Mouse (Mus musculus): Measurements from ENCODE around the gene Cfap61.
"Not testable (repeated sequence)": the region's sequence is repeated elsewhere in the genome, so short reads cannot be mapped to it uniquely, and the experiment has no call there.

Gene Cfap61

GRCm38 (mm10) chr2:145901861-145902260 is 32.7 kb upstream of the Cfap61 start, which contains the start of gene Naa20:
TSS of gene Naa20 (plus strand) at chr2:145902099.
- peaks cover 43% of the 10 kb centered on the region for H3K4me1 ChIP-seq (replicated peaks; ENCODE audit: low read depth, low read length)
- H3K4me3 ChIP-seq (replicated peaks; ENCODE audit: low read length) = peak within 1 kb of the TSS; percentile 95
- H3K27me3 ChIP-seq (ENCODE audit: insufficient read depth, low read length) = no peaks in the 10 kb centered on the region
- no peaks in the 10 kb centered on the region for H3K9me3 ChIP-seq (ENCODE audit: low read length)
- TF ChIP-seq CTCF (conservative IDR thresholded peaks at IDR 0.05; ENCODE audit: low read length) = no peak
- TF ChIP-seq POU5F1 (IDR thresholded peaks at IDR 0.05; ENCODE audit: borderline replicate concordance, low read length) = no peak
- no peak for TF ChIP-seq NANOG (IDR thresholded peaks at IDR 0.05; ENCODE audit: borderline replicate concordance, low read length)
- H3K36me3 ChIP-seq (ENCODE audit: insufficient read depth, low read length) = peaks cover 11% of the 10 kb centered on the region

DNA sequence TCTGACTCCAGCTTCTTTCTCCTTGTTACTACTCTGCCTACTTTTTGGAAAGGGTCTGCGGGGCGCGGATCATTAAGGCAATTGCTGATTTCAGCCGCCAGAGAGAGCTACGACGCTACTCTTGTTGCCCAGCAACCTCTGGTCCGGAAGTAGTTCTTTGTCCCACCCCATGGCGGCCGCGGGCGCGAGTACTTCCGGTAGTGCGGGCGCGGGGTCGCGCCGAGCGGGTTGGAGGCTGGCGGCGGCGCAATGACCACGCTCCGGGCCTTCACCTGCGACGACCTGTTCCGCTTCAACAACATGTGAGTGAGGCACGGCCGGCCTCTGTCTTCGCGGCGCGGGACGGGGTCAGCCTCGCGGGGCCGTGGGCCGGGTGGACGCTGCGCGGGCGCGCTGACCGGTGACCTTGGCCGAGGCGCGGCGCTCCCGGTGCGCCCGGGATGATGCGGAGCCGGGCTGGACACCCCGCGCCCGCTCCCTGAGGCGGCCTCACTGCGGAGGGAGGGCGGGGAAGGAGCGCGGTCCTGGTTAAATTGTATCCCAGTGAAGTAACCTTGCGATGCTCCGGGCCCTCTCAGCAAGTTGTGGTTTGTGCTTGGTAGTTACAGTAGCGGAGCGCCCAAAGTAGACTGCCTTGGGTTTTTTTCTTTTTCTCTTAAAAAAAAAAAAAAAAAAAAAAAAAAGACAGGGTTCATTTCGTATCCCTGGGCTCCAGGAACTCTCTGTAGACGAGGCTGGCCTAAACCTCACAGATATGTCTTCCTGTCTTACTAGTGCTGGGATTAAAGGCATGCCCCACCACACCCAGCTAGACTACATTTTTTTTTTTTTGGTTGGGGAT is 31.3 kb upstream of the Cfap61 start:
- Histone ChIP-seq H3K27me3 (ENCODE audit: insufficient read depth, low read length) (no peaks in the 10 kb centered on the region), H3K4me1 (replicated peaks; ENCODE audit: low read depth, low read length) (peaks cover 53% of the 10 kb centered on the region)
- no peak for TF ChIP-seq POU5F1 (IDR thresholded peaks at IDR 0.05; ENCODE audit: borderline replicate concordance, low read length)
- no peak for TF ChIP-seq NANOG (IDR thresholded peaks at IDR 0.05; ENCODE audit: borderline replicate concordance, low read length)
- peak; percentile 20 for TF ChIP-seq CTCF (conservative IDR thresholded peaks at IDR 0.05; ENCODE audit: low read length)

GRCm38 (mm10) chr2:145903983-145904616 is 30.5 kb upstream of the Cfap61 start:
- Histone ChIP-seq H3K9me3 (ENCODE audit: low read length) (no peaks in the 10 kb centered on the region), H3K27me3 (ENCODE audit: insufficient read depth, low read length) (no peaks in the 10 kb centered on the region), H3K4me3 (replicated peaks; ENCODE audit: low read length) (peak overlapping the region; percentile 95), H3K36me3 (ENCODE audit: insufficient read depth, low read length) (peaks cover 33% of the 10 kb centered on the region), H3K4me1 (replicated peaks; ENCODE audit: low read depth, low read length) (peaks cover 60% of the 10 kb centered on the region)
- TF ChIP-seq CTCF (conservative IDR thresholded peaks at IDR 0.05; ENCODE audit: low read length) = no peak
- no peak for TF ChIP-seq POU5F1 (IDR thresholded peaks at IDR 0.05; ENCODE audit: borderline replicate concordance, low read length)
- no peak for TF ChIP-seq NANOG (IDR thresholded peaks at IDR 0.05; ENCODE audit: borderline replicate concordance, low read length)

More for the DNA sequence above, 31.3 kb upstream of the Cfap61 start:
- peaks cover 25% of the 10 kb centered on the region for H3K36me3 ChIP-seq (ENCODE audit: insufficient read depth, low read length)
- no peaks in the 10 kb centered on the region for H3K9me3 ChIP-seq (ENCODE audit: low read length)
- peak overlapping the region; percentile 95 for H3K4me3 ChIP-seq (replicated peaks; ENCODE audit: low read length)

- no peak for TF ChIP-seq NANOG (IDR thresholded peaks at IDR 0.05; ENCODE audit: borderline replicate concordance, low read length)
- TF ChIP-seq POU5F1 (IDR thresholded peaks at IDR 0.05; ENCODE audit: borderline replicate concordance, low read length) = no peak
- TF ChIP-seq CTCF (conservative IDR thresholded peaks at IDR 0.05; ENCODE audit: low read length) = no peak
- H3K9me3 ChIP-seq (ENCODE audit: low read length) = no peaks in the 10 kb centered on the region
Measured at GRCm38 (mm10) chr2:145905156-145905555, 29.4 kb upstream of the Cfap61 start.

DNA sequence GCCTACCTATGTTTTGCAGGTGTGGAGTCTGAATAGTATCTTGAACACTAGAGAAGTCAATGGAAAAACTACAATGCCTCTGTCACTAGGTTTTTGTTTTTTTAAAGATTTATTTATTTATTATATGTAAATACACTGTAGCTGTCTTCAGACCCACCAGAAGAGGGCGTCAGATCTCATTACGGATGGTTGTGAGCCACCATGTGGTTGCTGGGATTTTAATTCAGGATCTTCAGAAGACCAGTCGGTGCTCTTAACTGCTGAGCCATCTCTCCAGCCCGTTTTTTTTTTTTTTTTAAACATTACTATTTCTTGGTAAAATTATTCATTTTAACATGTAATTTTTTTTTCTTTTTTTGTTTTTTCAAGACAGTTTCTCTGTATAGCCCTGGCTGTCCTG is 28.7 kb upstream of the Cfap61 start:
- TF ChIP-seq CTCF (conservative IDR thresholded peaks at IDR 0.05; ENCODE audit: low read length) = peak; percentile 28; the same call in 1 of the 2 replicates
- not testable (repeated sequence) for H3K9me3 ChIP-seq (ENCODE audit: low read length); H3K27me3 ChIP-seq (ENCODE audit: insufficient read depth, low read length)
- peaks cover 51% of the 10 kb centered on the region for H3K36me3 ChIP-seq (ENCODE audit: insufficient read depth, low read length)
- peak overlapping the region; percentile 95 for H3K4me3 ChIP-seq (replicated peaks; ENCODE audit: low read length)
- peaks cover 60% of the 10 kb centered on the region for H3K4me1 ChIP-seq (replicated peaks; ENCODE audit: low read depth, low read length)

More at GRCm38 (mm10) chr2:145905156-145905555, 29.4 kb upstream of the Cfap61 start:
- Histone ChIP-seq H3K4me3 (replicated peaks; ENCODE audit: low read length) (peak overlapping the region; percentile 95), H3K36me3 (ENCODE audit: insufficient read depth, low read length) (peaks cover 44% of the 10 kb centered on the region), H3K27me3 (ENCODE audit: insufficient read depth, low read length) (no peaks in the 10 kb centered on the region), H3K4me1 (replicated peaks; ENCODE audit: low read depth, low read length) (peaks cover 60% of the 10 kb centered on the region)

DNA sequence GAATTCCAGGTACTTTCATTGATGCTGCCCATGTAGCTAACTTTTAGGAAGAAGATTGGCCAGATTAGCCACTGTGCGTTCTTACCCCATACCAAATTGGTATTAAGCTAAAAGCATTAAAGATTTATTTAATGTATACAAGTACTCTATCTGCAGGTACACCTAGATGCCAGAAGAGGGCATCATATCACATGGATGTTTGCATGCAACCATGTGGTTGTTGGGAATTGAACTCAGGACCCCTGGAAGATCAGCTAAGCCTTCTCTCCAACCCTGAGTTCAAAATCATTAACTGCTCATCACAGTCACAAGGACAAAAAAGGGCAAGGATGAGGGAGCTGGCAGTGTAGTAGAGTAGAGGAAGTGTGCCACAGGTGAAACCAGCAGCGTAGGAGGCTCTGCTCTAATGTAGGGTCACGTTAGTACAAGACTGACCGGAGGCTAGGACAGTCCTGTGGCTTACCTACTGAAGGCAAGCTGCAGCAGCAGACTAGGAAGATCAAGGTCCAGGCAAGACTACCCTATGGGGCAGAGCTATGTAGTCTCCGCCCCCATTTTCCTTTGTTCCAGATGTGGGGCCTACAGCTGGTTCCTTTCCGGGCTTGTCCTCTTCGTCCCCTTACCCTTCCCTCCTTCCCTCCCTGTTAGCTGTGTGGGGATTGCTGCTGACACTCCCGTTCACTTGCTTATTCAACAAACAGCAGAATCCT is 13.5 kb upstream of the Cfap61 start:
- TF ChIP-seq POU5F1 (IDR thresholded peaks at IDR 0.05; ENCODE audit: borderline replicate concordance, low read length) (no peak), NANOG (IDR thresholded peaks at IDR 0.05; ENCODE audit: borderline replicate concordance, low read length) (no peak), CTCF (conservative IDR thresholded peaks at IDR 0.05; ENCODE audit: low read length) (peak; percentile 21; the same call in 1 of the 2 replicates)
- H3K9me3 ChIP-seq (ENCODE audit: low read length) = no peaks in the 10 kb centered on the region
- no peak overlapping the region for H3K4me3 ChIP-seq (replicated peaks; ENCODE audit: low read length)
- H3K36me3 ChIP-seq (ENCODE audit: insufficient read depth, low read length) = peaks cover 96% of the 10 kb centered on the region
- peaks cover 9% of the 10 kb centered on the region; the same call in 1 of the 2 replicates for H3K4me1 ChIP-seq (replicated peaks; ENCODE audit: low read depth, low read length)
- H3K27me3 ChIP-seq (ENCODE audit: insufficient read depth, low read length) = no peaks in the 10 kb centered on the region

DNA sequence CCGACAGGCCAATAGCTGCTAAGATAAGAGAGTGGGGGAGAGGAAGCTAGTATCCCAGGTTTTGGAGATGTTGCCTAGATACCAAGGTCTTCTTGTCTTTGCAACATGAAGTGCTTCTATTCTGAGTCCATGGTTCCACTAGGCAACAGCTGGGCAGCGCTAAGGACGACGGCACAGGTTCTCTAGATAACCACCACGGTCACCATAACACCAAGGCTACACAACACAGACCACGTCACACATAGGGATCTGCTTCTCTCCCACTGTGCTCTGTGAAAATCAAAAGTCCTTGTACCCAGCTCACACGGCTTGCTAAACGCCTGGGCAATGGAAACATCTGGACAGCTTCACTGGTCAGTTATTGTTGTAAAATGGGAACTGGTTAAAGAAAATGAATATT is 2.4 kb downstream of the Cfap61 start:
- peaks cover 10% of the 10 kb centered on the region for H3K36me3 ChIP-seq (ENCODE audit: insufficient read depth, low read length)
- TF ChIP-seq NANOG (IDR thresholded peaks at IDR 0.05; ENCODE audit: borderline replicate concordance, low read length) = no peak
- no peak for TF ChIP-seq CTCF (conservative IDR thresholded peaks at IDR 0.05; ENCODE audit: low read length)
- no peak for TF ChIP-seq POU5F1 (IDR thresholded peaks at IDR 0.05; ENCODE audit: borderline replicate concordance, low read length)
- H3K9me3 ChIP-seq (ENCODE audit: low read length) = no peaks in the 10 kb centered on the region
- H3K4me3 ChIP-seq (replicated peaks; ENCODE audit: low read length) = no peak overlapping the region
- H3K27me3 ChIP-seq (ENCODE audit: insufficient read depth, low read length) = peaks cover 6% of the 10 kb centered on the region
- H3K4me1 ChIP-seq (replicated peaks; ENCODE audit: low read depth, low read length) = peaks cover 11% of the 10 kb centered on the region

DNA sequence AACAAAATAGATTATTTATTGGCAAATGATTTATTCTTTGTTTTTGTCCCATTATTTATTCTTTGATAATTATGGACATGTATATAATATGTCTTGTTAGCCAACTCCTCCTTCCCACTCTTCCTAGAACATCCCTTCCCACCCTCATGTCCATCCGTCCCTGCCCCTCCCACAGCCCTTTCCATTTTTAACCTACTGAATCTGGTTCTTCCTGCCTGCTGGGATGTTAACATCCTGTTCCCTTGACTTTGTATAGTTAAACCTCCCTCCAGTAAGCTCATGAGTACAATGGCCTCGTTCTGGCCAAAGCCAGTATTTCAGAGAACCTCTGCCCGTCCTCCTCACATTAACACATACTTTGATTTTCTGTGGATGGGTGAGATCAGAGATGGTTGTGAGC is 6.8 kb downstream of the Cfap61 start:
- H3K36me3 ChIP-seq (ENCODE audit: insufficient read depth, low read length) = no peaks in the 10 kb centered on the region
- H3K9me3 ChIP-seq (ENCODE audit: low read length) = no peaks in the 10 kb centered on the region
- H3K4me1 ChIP-seq (replicated peaks; ENCODE audit: low read depth, low read length) = no peaks in the 10 kb centered on the region
- TF ChIP-seq POU5F1 (IDR thresholded peaks at IDR 0.05; ENCODE audit: borderline replicate concordance, low read length) (no peak), CTCF (conservative IDR thresholded peaks at IDR 0.05; ENCODE audit: low read length) (no peak), NANOG (IDR thresholded peaks at IDR 0.05; ENCODE audit: borderline replicate concordance, low read length) (no peak)
- H3K27me3 ChIP-seq (ENCODE audit: insufficient read depth, low read length) = peaks cover 6% of the 10 kb centered on the region
- H3K4me3 ChIP-seq (replicated peaks; ENCODE audit: low read length) = no peak overlapping the region

Measured in E14TG2a.4 (cell line).